Mouse (Mus musculus) intestine, embryonic 14.5 days (tissue): Measurements from ENCODE around the gene Slc27a2. TPM values are rescaled to one million over a fixed set of nuclear protein-coding genes. Genes with fewer than 3 reads are reported as not detected.

Source experiments
- ATAC-seq: fragments of 200-750 bp; cut with Nextera tagmentation; replicated peaks from 2 replicates; pipeline ENCODE4 v1.8.0; 2017; ENCODE audit warnings: low read depth, moderate number of reproducible peaks, moderate TSS enrichment, moderate library complexity; ENCODE audit not compliant: low FRiP score, low TSS enrichment
- DNase-seq: peaks from one replicate; pipeline ENCODE4 v3.0.0-alpha.2; 2018; ENCODE audit warnings: low spot score
- H3K27ac ChIP-seq: fragments of 300-500 bp; sonication (generic); 2 replicates; pipeline ENCODE4 v1.5.1; 2014; ENCODE audit warnings: low read depth, mild to moderate bottlenecking, control low read depth
- H3K27me3 ChIP-seq: fragments of 300-500 bp; sonication (generic); replicated peaks from 2 replicates; pipeline ENCODE4 v1.6.1; 2014; ENCODE audit warnings: low read length, control low read depth; ENCODE audit not compliant: control insufficient read depth, insufficient read depth
- H3K36me3 ChIP-seq: fragments of 300-500 bp; sonication (generic); 2 replicates; pipeline ENCODE4 v1.6.1; 2014; ENCODE audit warnings: low read length, control low read depth; ENCODE audit not compliant: control insufficient read depth, insufficient read depth
- H3K4me1 ChIP-seq: fragments of 300-500 bp; sonication (generic); replicated peaks from 2 replicates; pipeline ENCODE4 v1.6.1; 2014; ENCODE audit warnings: low read length, control low read depth, mixed read lengths; ENCODE audit not compliant: control insufficient read depth, insufficient read depth
- H3K4me2 ChIP-seq: fragments of 300-500 bp; sonication (generic); 2 replicates; pipeline ENCODE4 v1.6.1; 2014; ENCODE audit warnings: low read length
- H3K4me3 ChIP-seq: fragments of 300-500 bp; sonication (generic); 2 replicates; pipeline ENCODE4 v1.5.1; 2014; ENCODE audit warnings: low read depth, low read length, control low read depth, mixed read lengths
- H3K9ac ChIP-seq: fragments of 300-500 bp; sonication (generic); 2 replicates; pipeline ENCODE4 v1.6.1; 2014; ENCODE audit warnings: mild to moderate bottlenecking, low read length
- H3K9me3 ChIP-seq: fragments of 300-500 bp; sonication (generic); 2 replicates; pipeline ENCODE4 v1.6.1; 2016; ENCODE audit warnings: low read length, control low read depth; ENCODE audit not compliant: control insufficient read depth
- WGBS: fragments of 180-500 bp; shearing (Covaris S2); extraction: QIAGEN DNeasy Blood & Tissue Kit; methylation state at CpG from one replicate; pipeline ENCODE4 v1.1.7; 2014; 5-methylcytosine and 5-hydroxymethylcytosine counted together
- polyA plus RNA-seq: library from polyadenylated mRNA; unstranded; fragments of >200 nt; fragmentation: Nextera tagmentation; extraction: Ambion mirVana; gene quantifications from 2 replicates; pipeline ENCODE4 v1.2.1, GENCODE M21; 2014

Gene Slc27a2
- 0.95 and 1.4 TPM in 2 replicates for polyA plus RNA-seq

- Histone ChIP-seq H3K4me2 (peak within 1 kb of the TSS; percentile 95), H3K9ac (no peak within 1 kb of the TSS; the same call in 1 of the 2 replicates), H3K27me3 (peaks cover 45% of the 10 kb centered on the region), H3K27ac (no peak within 1 kb of the TSS), H3K4me1 (peaks cover 9% of the 10 kb centered on the region; the same call in 1 of the 2 replicates), H3K9me3 (no peaks in the 10 kb centered on the region), H3K4me3 (peak within 1 kb of the TSS; percentile 44), H3K36me3 (no peaks in the 10 kb centered on the region)
- 2% methylated on average over 59 of the region's 61 CpGs for WGBS
- ATAC-seq (peak; percentile 78), DNase-seq (peak; percentile 73)
Observed at GRCm38 (mm10) chr2:126552357-126553290, at the start of gene Slc27a2. TSS of gene Slc27a2 (plus strand) at chr2:126552407.

DNA sequence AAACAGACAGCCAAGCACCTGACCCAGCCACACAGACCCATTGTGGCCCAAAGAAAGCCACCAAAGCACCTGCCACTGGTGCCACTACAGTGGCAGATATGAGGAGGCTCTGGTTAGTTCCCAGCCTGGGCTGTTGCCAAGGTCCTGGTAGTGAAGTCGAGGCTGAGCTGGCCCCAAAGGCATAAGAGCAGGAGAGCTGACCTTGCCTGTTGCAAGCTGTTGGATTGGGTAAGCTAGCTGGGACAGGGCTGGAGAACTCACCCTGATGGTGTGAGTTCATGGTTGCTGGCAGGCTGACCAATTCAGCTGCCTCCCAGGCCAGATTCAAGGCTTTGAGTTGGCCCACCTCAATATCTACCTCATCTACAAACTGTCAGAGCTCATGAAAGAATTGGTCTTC is 47.1 kb upstream of the Slc27a2 start:
- no peak overlapping the region for H3K4me2 ChIP-seq
- no peak overlapping the region for H3K4me3 ChIP-seq
- H3K27me3 ChIP-seq, result no peaks in the 10 kb centered on the region
- H3K9ac ChIP-seq, result no peak overlapping the region
- WGBS, result 80% methylated on average over 1 of the region's 1 CpGs
- H3K9me3 ChIP-seq, result no peaks in the 10 kb centered on the region
- H3K4me1 ChIP-seq, result no peaks in the 10 kb centered on the region
- no peaks in the 10 kb centered on the region for H3K36me3 ChIP-seq
- no peak overlapping the region for H3K27ac ChIP-seq
- ATAC-seq (no peak), DNase-seq (no peak)

GRCm38 (mm10) chr2:126507477-126507876 is 44.7 kb upstream of the Slc27a2 start:
- no peak overlapping the region for H3K4me2 ChIP-seq
- H3K27me3 ChIP-seq, result no peaks in the 10 kb centered on the region
- no peaks in the 10 kb centered on the region for H3K9me3 ChIP-seq
- WGBS, result 89% methylated on average over 5 of the region's 5 CpGs
- no peak for DNase-seq
- no peak overlapping the region for H3K27ac ChIP-seq
- H3K9ac ChIP-seq, result no peak overlapping the region
- H3K36me3 ChIP-seq, result no peaks in the 10 kb centered on the region
- no peaks in the 10 kb centered on the region for H3K4me1 ChIP-seq
- H3K4me3 ChIP-seq, result no peak overlapping the region
- ATAC-seq, result no peak

DNA sequence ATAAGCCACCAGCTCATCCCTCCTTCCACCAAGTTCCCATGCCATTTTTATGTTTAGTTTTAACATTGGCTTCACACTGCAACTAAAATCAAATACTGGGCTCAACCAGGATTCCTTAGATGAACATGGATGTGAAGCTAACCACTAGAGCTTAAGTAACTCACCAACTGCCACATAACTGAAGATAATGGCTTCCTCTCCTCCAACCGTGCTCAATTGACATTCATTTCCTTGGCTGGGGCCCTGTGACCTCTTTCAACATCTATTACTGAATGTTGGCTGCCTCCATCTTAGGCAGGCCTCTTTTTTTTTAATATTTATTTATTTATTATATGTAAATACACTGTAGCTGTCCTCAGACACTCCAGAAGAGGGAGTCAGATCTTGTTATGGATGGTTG is 44.0 kb upstream of the Slc27a2 start:
- Histone ChIP-seq H3K4me1 (no peaks in the 10 kb centered on the region), H3K36me3 (no peaks in the 10 kb centered on the region), H3K27ac (no peak overlapping the region), H3K9ac (no peak overlapping the region), H3K4me2 (no peak overlapping the region), H3K9me3 (no peaks in the 10 kb centered on the region), H3K27me3 (no peaks in the 10 kb centered on the region), H3K4me3 (no peak overlapping the region)
- DNase-seq (no peak), ATAC-seq (no peak)
- 56% methylated on average over 1 of the region's 1 CpGs for WGBS

DNA sequence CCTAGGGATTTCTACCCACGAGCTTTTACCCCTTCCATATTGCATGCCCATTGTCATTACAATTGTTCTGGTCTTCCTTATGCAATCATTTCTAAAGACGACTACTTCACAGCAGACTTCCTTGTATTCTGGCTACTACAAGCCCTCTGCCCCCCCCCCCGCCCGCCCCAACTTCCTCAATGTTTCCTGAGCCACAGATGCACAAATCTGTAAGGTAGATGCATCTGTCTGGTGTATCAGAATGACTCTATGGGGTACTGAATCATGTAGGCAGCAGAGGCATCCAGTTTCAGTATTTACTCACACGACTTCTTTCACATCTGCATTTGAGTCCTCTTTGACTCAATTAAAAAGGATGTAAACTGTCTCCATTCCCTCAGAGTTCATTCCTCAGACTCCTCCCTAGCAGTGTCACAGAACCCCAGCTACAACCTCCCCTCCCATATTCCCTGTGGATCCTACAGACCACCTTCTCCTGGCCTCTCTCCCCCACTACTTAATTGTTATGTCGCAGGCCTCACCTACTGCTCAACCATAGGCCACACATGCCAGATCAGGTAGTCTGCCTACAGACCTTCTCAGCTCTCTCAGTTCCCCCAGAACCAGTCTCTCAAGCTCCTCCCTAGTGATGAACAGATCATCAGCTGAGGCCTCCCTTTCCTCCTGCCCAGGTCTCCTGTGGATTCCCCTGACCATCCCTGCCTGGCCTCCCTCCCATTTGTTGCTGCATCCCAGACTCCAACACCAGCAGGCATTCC is 37.0 kb upstream of the Slc27a2 start:
- DNase-seq (no peak), ATAC-seq (no peak)
- 71% methylated on average over 6 of the region's 6 CpGs for WGBS

DNA sequence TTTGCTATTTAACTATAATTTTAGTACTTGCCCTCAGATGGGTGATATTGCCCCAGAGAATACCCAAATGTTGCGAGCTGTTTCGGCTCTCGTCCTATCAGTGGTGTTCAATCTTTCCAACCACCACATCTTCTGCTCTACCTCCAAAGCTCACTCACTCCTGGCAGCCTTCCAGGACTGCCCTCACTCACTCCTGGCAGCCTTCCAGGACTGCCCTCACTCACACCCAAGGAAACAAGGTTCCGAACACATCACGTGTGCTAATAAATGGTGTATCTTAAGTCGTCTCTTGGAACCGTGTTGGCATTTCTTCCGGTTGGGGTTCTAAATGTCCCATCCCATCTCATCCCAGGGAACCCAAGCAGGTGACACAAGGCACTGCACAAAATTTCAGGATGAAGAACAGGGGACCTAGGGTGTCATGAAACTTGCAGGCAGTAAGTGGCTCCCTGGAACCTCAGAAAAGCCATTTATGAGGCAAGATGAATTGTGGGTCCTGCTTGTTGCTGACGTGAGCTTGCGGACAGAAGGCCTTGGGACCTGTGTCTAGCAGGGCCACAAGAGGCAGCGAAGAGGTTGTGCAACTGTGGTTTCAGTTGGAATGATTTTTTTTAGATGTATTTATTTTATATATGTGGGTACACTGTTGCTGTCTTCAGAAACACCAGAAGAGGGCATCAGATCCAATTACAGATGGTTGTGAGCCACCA is 32.2 kb upstream of the Slc27a2 start:
- Histone ChIP-seq H3K36me3 (no peaks in the 10 kb centered on the region), H3K27me3 (no peaks in the 10 kb centered on the region), H3K9me3 (no peaks in the 10 kb centered on the region), H3K4me3 (no peak overlapping the region), H3K4me2 (no peak overlapping the region), H3K4me1 (no peaks in the 10 kb centered on the region), H3K9ac (no peak overlapping the region), H3K27ac (no peak overlapping the region)
- DNase-seq (no peak), ATAC-seq (no peak)
- WGBS, result 84% methylated on average over 11 of the region's 11 CpGs

More for the DNA sequence above, 37.0 kb upstream of the Slc27a2 start:
- Histone ChIP-seq H3K36me3 (no peaks in the 10 kb centered on the region), H3K4me3 (no peak overlapping the region), H3K9ac (no peak overlapping the region), H3K27me3 (no peaks in the 10 kb centered on the region), H3K27ac (no peak overlapping the region), H3K4me1 (no peaks in the 10 kb centered on the region), H3K4me2 (no peak overlapping the region), H3K9me3 (no peaks in the 10 kb centered on the region)

GRCm38 (mm10) chr2:126520828-126521227 is 31.4 kb upstream of the Slc27a2 start:
- Histone ChIP-seq H3K4me2 (no peak overlapping the region), H3K27ac (no peak overlapping the region), H3K9me3 (no peaks in the 10 kb centered on the region), H3K27me3 (no peaks in the 10 kb centered on the region), H3K4me1 (no peaks in the 10 kb centered on the region), H3K4me3 (no peak overlapping the region), H3K36me3 (no peaks in the 10 kb centered on the region), H3K9ac (no peak overlapping the region)
- ATAC-seq (no peak), DNase-seq (no peak)
- 15% methylated on average over 7 of the region's 7 CpGs for WGBS

GRCm38 (mm10) chr2:126521471-126521870 is 30.7 kb upstream of the Slc27a2 start:
- H3K4me3 ChIP-seq, result no peak overlapping the region
- no peak overlapping the region for H3K27ac ChIP-seq
- no peaks in the 10 kb centered on the region for H3K27me3 ChIP-seq
- 71% methylated on average over 10 of the region's 10 CpGs for WGBS
- DNase-seq, result no peak
- no peaks in the 10 kb centered on the region for H3K4me1 ChIP-seq
- H3K4me2 ChIP-seq, result no peak overlapping the region
- no peak overlapping the region for H3K9ac ChIP-seq
- no peaks in the 10 kb centered on the region for H3K9me3 ChIP-seq
- H3K36me3 ChIP-seq, result no peaks in the 10 kb centered on the region
- no peak for ATAC-seq
